Mouse (Mus musculus) cortical plate, adult 2 months (tissue): Measurements from ENCODE around the gene Gabbr2.

ENCODE experiments used
- CTCF ChIP-seq: fragments of 200-500 bp; IDR thresholded peaks from 2 replicates; pipeline ENCODE4 v1.5.1; 2011; ENCODE audit warnings: mild to moderate bottlenecking, control low read depth, low read length; ENCODE audit not compliant: insufficient read depth; ENCODE audit errors: extremely low read depth
- POLR2A ChIP-seq: fragments of 200-500 bp; IDR thresholded peaks from 2 replicates; pipeline ENCODE4 v1.6.1; 2011; ENCODE audit warnings: mild to moderate bottlenecking, low read length, control low read depth; ENCODE audit not compliant: insufficient read depth; ENCODE audit errors: extremely low read depth

DNA sequence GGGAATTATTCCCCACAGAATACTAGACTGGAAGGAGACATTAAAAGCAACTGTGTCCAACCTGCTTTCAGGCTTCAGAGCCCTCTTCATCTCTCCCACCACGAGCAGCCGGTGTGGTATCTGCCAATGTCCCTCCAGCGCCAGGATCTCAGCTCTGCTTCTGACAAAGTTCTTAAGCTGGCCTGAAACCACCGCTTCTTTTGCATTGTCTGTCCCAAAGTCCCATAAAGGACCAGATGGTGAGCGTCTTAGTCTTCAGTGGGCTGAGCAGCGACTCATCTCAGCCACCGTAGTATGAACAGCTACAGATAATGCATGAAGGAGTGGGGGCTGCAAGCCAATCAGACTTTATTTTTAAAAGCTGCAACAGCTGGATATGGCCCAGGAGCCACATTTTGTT, 107.5 kb downstream of the Gabbr2 start:
- TF ChIP-seq POLR2A: no peak
- TF ChIP-seq CTCF: no peak
